Mouse (Mus musculus) heart, embryonic 13.5 days (tissue): ENCODE data around the gene Atpaf1. TPM values are rescaled to one million over a fixed set of nuclear protein-coding genes. Genes with fewer than 3 reads are reported as not detected.

ENCODE experiments used
- ATAC-seq: fragments of 200-750 bp; cut with Nextera tagmentation; 2 replicates; pipeline ENCODE4 v1.8.0; 2017; ENCODE audit warnings: moderate TSS enrichment; ENCODE audit not compliant: insufficient number of reproducible peaks, low FRiP score, low TSS enrichment; ENCODE audit errors: extremely low read depth
- H3K27ac ChIP-seq: fragments of 300-500 bp; sonication (generic); replicated peaks from 2 replicates; pipeline ENCODE4 v1.5.1; 2015; ENCODE audit warnings: moderate library complexity, mild to moderate bottlenecking, inconsistent platforms
- H3K27me3 ChIP-seq: fragments of 300-500 bp; sonication (generic); replicated peaks from 2 replicates; pipeline ENCODE4 v1.6.1; 2015; ENCODE audit warnings: mild to moderate bottlenecking, inconsistent platforms
- H3K36me3 ChIP-seq: fragments of 300-500 bp; sonication (generic); 2 replicates; pipeline ENCODE4 v1.6.1; 2015; ENCODE audit warnings: mild to moderate bottlenecking, inconsistent platforms
- H3K4me1 ChIP-seq: fragments of 300-500 bp; sonication (generic); 2 replicates; pipeline ENCODE4 v1.6.1; 2015; ENCODE audit warnings: inconsistent platforms
- H3K4me2 ChIP-seq: fragments of 300-500 bp; sonication (generic); 2 replicates; pipeline ENCODE4 v1.6.1; 2015; ENCODE audit warnings: inconsistent platforms, mild to moderate bottlenecking, moderate library complexity
- H3K4me3 ChIP-seq: fragments of 300-500 bp; sonication (generic); 2 replicates; pipeline ENCODE4 v1.5.1; 2015; ENCODE audit warnings: moderate library complexity, mild to moderate bottlenecking, inconsistent platforms
- H3K9ac ChIP-seq: fragments of 300-500 bp; sonication (generic); 2 replicates; pipeline ENCODE4 v1.6.1; 2015; ENCODE audit warnings: inconsistent platforms, mild to moderate bottlenecking, moderate library complexity
- H3K9me3 ChIP-seq: fragments of 300-500 bp; sonication (generic); 2 replicates; pipeline ENCODE4 v1.6.1; 2016; ENCODE audit warnings: inconsistent platforms
- WGBS: fragments of 180-500 bp; shearing (Covaris S2); methylation state at CpG from one replicate; pipeline ENCODE4 v1.1.7; 2015; ENCODE audit warnings: mixed read lengths; 5-methylcytosine and 5-hydroxymethylcytosine counted together
- polyA plus RNA-seq: library from polyadenylated mRNA; unstranded; fragments of >200 nt; fragmentation: Nextera tagmentation; extraction: Ambion mirVana; gene quantifications from 2 replicates; pipeline ENCODE4 v1.2.1, GENCODE M21; 2015

The Atpaf1 gene
- polyA plus RNA-seq, 1 experiment from 2014 or later: 54.5 TPM

DNA sequence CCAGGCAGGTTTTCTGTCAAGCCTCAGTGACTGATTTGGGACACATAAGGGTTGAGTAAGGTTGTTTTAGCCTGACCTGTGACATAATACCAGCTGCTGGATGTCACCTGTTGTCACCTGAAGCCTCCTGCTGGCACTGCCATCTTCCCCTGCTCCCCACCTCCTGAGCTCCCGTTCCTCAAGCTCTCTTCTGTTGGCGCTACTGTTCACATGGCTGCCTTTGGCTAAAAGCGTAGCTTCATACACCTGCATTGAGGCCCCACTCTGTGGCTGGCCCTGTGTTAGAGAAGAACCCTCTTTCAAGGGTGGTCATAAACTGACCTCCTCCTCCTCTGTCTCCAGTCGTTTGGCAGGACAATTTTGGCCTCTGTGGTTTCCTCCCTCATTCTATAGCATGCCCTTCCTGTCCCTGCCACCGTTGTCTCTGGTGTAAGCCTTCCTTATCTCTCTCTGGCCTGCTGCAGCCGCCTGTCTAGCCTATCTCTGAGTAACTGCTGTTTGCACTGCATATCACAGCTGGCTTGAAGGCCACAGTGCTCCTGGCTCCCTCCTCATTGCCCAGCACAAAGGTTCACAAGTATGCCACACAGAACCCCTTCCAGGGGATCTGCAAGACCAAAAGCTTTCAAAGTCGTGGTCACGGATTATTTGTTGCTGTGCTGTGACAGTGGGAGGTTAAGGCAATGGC is 64.5 kb downstream of the Atpaf1 start:
- Histone ChIP-seq H3K36me3 (peaks cover 43% of the 10 kb centered on the region), H3K4me3 (no peak overlapping the region), H3K4me2 (peak overlapping the region; percentile 37), H3K9me3 (no peaks in the 10 kb centered on the region), H3K4me1 (peaks cover 57% of the 10 kb centered on the region), H3K9ac (no peak overlapping the region; the same call in 1 of the 2 replicates), H3K27me3 (no peaks in the 10 kb centered on the region), H3K27ac (peak overlapping the region; percentile 55)
- 26% methylated on average over 8 of the region's 8 CpGs for WGBS
- no peak; the same call in 1 of the 2 replicates for ATAC-seq

DNA sequence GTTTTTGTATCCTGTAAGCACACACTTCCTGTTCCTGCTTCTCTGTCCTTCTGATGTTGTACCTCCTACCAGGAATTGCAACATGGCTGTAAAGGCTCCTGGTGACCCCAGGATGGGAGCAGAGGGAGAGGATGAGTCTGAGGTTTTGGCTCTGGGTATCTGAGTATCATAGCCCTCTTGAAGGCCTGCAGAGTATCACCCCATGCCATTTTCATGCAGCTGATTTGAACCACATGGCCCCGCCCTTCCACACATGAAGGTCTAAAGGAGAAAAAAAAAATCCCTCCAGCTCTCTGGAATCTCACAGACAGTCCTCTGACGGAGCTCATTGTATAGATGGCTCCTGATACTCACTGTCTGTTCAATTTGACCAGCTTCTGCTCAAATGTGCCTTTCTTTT is 65.5 kb downstream of the Atpaf1 start:
- no peak for ATAC-seq
- no peaks in the 10 kb centered on the region for H3K27me3 ChIP-seq
- peaks cover 43% of the 10 kb centered on the region for H3K36me3 ChIP-seq
- H3K9ac ChIP-seq: no peak overlapping the region
- no peak overlapping the region for H3K4me3 ChIP-seq
- WGBS: 66% methylated on average over 2 of the region's 2 CpGs
- H3K4me2 ChIP-seq: no peak overlapping the region
- peaks cover 61% of the 10 kb centered on the region for H3K4me1 ChIP-seq
- H3K27ac ChIP-seq: 0 out of 2 replicates have a peak overlapping the region, but pooled peaks have one; percentile 55
- H3K9me3 ChIP-seq: no peaks in the 10 kb centered on the region

DNA sequence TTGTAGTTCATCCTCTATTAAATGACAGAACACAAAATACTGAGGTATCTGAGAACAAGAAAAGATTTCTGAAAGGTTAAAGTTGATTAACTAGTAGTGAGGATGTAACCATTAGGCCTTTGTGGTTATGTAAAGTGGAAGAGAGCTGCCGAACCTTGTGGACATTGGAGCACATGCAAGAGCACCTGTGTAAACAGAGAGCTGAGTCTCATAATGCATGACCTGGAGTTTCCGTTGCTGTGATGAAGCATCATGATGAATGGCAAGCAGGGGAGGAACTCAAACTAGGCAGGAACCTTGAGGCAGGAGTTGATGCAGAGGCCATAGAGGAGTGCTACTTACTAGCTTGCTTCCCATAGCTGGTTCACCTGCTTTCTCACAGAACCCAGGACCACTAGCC is 66.0 kb downstream of the Atpaf1 start:
- Histone ChIP-seq H3K9me3 (no peaks in the 10 kb centered on the region), H3K9ac (no peak overlapping the region), H3K27me3 (no peaks in the 10 kb centered on the region), H3K4me3 (no peak overlapping the region), H3K36me3 (peaks cover 43% of the 10 kb centered on the region), H3K4me1 (peaks cover 66% of the 10 kb centered on the region), H3K4me2 (no peak overlapping the region), H3K27ac (no peak overlapping the region)
- whole genome bisulfite sequencing: 72% methylated on average over 2 of the region's 2 CpGs
- no peak for ATAC-seq

DNA sequence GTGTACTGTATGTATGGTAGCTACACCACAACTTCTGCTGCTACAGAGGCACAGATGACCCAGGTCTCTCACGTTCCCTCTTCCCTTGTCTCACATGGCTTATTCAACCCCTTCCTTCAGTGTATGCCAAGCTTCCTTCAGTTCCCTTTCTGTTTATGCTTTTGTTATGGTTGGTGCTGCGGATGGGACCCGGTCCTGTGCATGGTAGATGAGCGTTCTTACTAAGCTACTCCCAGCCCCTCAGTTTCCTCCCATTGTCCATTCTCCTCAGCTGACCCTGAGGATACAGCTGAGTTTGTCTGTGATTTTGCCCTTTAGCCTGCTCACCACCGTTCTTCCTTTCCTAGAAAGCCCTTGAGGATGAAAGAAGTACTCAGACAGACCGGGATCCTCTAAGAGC is 67.0 kb downstream of the Atpaf1 start:
- ATAC-seq: no peak
- peaks cover 73% of the 10 kb centered on the region for H3K4me1 ChIP-seq
- no peak overlapping the region for H3K27ac ChIP-seq
- WGBS: 71% methylated on average over 6 of the region's 6 CpGs
- no peak overlapping the region for H3K4me2 ChIP-seq
- no peak overlapping the region for H3K9ac ChIP-seq
- peaks cover 43% of the 10 kb centered on the region for H3K36me3 ChIP-seq
- H3K27me3 ChIP-seq: no peaks in the 10 kb centered on the region
- H3K9me3 ChIP-seq: no peaks in the 10 kb centered on the region
- H3K4me3 ChIP-seq: no peak overlapping the region

DNA sequence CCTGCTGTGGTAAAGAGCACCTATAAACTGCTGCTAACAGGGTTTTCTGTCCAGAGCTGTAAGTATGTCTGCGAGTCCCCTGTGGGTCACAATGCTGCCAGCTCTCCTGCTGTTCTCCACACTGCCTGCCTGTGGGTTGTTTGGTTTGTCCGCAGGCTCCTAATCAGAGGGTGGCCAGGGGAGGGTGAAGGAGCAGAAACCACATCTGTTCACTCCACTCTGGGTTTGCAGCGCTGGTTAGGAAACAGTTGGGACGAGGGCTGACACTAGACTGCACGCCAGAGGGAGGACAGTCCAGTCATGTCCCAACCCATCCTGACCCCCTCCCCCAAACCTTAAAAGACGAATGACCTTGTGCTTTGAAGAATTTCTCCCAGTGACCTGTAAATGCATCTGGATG is 70.5 kb downstream of the Atpaf1 start:
- Histone ChIP-seq H3K27me3 (no peaks in the 10 kb centered on the region), H3K27ac (no peak overlapping the region), H3K9me3 (no peaks in the 10 kb centered on the region), H3K4me3 (no peak overlapping the region), H3K4me2 (no peak overlapping the region), H3K36me3 (peaks cover 59% of the 10 kb centered on the region), H3K4me1 (peaks cover 46% of the 10 kb centered on the region), H3K9ac (no peak overlapping the region)
- WGBS: 48% methylated on average over 6 of the region's 6 CpGs
- ATAC-seq: no peak

DNA sequence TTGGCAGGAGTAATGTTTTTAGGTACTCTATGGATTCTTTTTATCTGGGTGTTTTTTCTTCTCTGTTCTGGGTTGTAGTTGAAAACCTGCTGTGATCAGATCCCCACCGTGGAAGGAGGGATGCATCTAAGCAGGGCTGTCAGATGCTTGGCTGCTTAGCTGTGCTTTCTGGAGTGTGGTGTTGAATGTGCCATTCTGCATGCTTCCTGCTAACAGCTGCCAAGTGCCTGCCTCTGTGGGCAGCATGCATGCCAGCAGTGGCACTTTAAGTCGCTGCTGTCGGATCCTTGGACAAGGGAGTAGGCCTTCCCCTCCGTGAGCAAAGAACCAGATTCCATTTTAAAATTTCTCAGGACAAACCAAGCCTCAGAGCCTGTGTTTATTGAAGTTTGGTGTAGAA is 71.0 kb downstream of the Atpaf1 start:
- Histone ChIP-seq H3K36me3 (peaks cover 60% of the 10 kb centered on the region), H3K4me3 (no peak overlapping the region), H3K4me1 (peaks cover 42% of the 10 kb centered on the region), H3K27me3 (no peaks in the 10 kb centered on the region), H3K9ac (no peak overlapping the region; the same call in 1 of the 2 replicates), H3K27ac (no peak overlapping the region), H3K9me3 (no peaks in the 10 kb centered on the region), H3K4me2 (no peak overlapping the region)
- no peak for ATAC-seq
- WGBS: 58% methylated on average over 4 of the region's 4 CpGs

DNA sequence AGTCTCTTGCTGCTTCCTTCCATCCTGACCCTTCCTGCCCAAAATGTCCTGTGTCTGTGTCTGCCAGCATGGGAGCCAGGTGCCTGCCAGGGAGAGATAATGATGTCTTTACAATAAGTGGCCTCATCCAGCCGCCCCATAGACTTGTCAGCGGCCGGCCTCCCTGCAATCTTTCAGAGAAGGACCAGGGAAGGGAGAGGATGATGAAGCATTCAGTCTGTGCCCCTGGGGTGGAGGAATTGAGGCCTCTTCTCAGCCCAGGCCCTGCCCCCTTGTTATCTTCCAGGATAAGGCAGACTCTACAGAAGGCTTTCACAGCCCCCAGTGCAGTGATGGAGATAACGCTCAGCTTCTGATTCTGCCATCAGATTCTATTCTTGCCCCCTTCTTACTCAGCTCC is 71.7 kb downstream of the Atpaf1 start:
- 34% methylated on average over 4 of the region's 4 CpGs for WGBS
- no peaks in the 10 kb centered on the region for H3K27me3 ChIP-seq
- no peak for ATAC-seq

DNA sequence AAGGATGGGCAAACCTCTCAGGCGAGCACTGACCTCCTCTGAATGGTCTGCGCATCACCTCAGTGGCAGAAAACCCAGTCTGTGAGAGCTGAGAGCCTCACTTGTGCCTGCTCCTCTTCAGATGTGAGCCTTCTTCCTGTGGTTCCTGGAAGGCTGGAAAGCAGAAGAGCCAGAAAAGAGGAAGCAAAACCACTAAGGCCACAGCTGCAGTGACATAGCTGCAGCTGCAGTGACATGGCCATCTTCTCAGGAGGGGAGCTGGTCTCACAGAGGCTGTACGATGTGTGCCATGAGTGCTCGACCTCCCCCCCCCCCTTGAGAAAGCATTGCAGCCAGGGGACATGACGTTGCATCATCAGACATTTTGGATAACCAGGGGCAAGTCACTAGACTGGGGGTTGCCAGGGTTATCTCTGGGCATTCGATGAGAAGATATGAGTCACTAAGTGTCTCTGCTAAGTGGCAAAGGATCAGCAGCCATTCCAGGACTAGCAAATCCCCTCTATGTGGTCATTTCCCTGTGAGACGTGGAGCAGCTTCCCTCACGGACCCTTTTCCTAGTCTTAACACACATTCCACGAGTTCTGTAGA is 72.8 kb downstream of the Atpaf1 start:
- peaks cover 27% of the 10 kb centered on the region for H3K4me1 ChIP-seq
- peaks cover 61% of the 10 kb centered on the region for H3K36me3 ChIP-seq
- 65% methylated on average over 9 of the region's 9 CpGs for WGBS
- no peak overlapping the region for H3K27ac ChIP-seq
- ATAC-seq: no peak
- H3K9me3 ChIP-seq: no peaks in the 10 kb centered on the region
- no peaks in the 10 kb centered on the region for H3K27me3 ChIP-seq
- no peak overlapping the region for H3K9ac ChIP-seq
- no peak overlapping the region for H3K4me3 ChIP-seq
- no peak overlapping the region for H3K4me2 ChIP-seq

More for the DNA sequence above, 71.7 kb downstream of the Atpaf1 start:
- Histone ChIP-seq H3K9me3 (no peaks in the 10 kb centered on the region), H3K4me3 (no peak overlapping the region), H3K36me3 (peaks cover 59% of the 10 kb centered on the region), H3K4me2 (no peak overlapping the region), H3K27ac (no peak overlapping the region), H3K9ac (no peak overlapping the region; the same call in 1 of the 2 replicates), H3K4me1 (peaks cover 35% of the 10 kb centered on the region)

DNA sequence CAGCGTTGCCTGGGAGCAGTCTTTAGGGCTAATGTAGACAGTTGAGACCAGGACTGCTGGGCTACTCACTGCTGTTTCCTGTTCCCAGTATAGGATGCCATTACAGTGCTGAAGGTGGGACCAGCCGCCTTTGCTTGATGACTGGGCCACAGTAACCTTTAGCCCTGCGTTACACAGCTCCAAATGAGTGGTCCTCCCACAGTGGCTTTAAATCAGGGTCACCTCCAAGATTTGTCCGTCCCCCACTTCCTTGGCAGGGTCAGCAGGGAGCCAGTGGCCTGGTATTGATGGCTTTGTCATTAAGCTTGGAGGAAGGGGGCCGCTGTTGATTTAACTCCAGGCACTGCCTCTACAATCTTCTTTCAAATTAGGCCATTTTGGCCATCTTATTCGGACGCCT is 78.7 kb downstream of the Atpaf1 start:
- 76% methylated on average over 7 of the region's 7 CpGs for WGBS

DNA sequence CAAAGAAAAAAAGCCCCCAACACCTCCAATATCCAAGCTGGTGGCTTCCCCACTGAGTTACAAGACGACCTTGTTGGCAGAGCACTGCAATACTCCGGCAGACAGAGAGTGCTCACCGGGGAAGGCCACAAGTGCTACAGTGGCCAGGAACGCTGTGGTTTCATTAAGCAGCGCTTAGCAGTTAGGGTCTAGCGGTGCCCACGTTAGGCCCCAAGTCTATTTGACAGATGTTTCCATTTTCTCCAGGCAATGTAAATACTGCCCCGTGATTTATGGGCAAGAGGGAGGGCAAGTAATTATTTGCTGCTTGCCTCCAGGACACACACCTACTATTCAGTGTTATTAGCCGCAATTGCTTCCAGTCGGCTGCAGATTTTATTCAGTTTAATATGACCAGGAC is 79.3 kb downstream of the Atpaf1 start:
- no peak overlapping the region for H3K4me2 ChIP-seq
- H3K9ac ChIP-seq: no peak overlapping the region
- no peak overlapping the region for H3K27ac ChIP-seq
- 69% methylated on average over 10 of the region's 10 CpGs for WGBS
- H3K27me3 ChIP-seq: no peaks in the 10 kb centered on the region
- peaks cover 87% of the 10 kb centered on the region for H3K36me3 ChIP-seq
- ATAC-seq: no peak
- no peaks in the 10 kb centered on the region for H3K9me3 ChIP-seq
- no peaks in the 10 kb centered on the region for H3K4me1 ChIP-seq
- no peak overlapping the region for H3K4me3 ChIP-seq

More for the DNA sequence above, 78.7 kb downstream of the Atpaf1 start:
- H3K4me3 ChIP-seq: no peak overlapping the region
- no peak overlapping the region for H3K9ac ChIP-seq
- H3K4me1 ChIP-seq: no peaks in the 10 kb centered on the region
- no peak for ATAC-seq
- H3K27ac ChIP-seq: no peak overlapping the region
- peaks cover 85% of the 10 kb centered on the region for H3K36me3 ChIP-seq
- no peaks in the 10 kb centered on the region for H3K27me3 ChIP-seq
- no peak overlapping the region for H3K4me2 ChIP-seq
- no peaks in the 10 kb centered on the region for H3K9me3 ChIP-seq
